Mouse (Mus musculus): ENCODE data around the gene Zbtb43. TPM values are rescaled to one million over a fixed set of nuclear protein-coding genes. Genes with fewer than 3 reads are reported as not detected.
A peak's percentile ranks its signal among the peaks of the same experiment; 100 is the strongest.

Zbtb43 gene
- 10 to 100 TPM; 11.8 to 13.1 TPM for total RNA-seq (2021)
- long read RNA-seq, experiment 1, full-length matches to known transcripts: 4 of 12 reads
- long read RNA-seq, experiment 1, partial matches to known transcripts: 0 of 12 reads
- long read RNA-seq, experiment 1, other reads (novel, unspliced or antisense): 8 of 12 reads
- long read RNA-seq, experiment 2, full-length matches to known transcripts: 4 of 12 reads
- long read RNA-seq, experiment 2, partial matches to known transcripts: 1 of 12 reads
- long read RNA-seq, experiment 2, other reads (novel, unspliced or antisense): 7 of 12 reads

GRCm38 (mm10) chr2:33468466-33469097 lies at the start of gene Zbtb43:
Gene Zbtb43, minus strand, starts transcription at chr2:33468559.
- peak; percentile 94 for DNase-seq

- no peak for DNase-seq
These were observed 47.5 kb upstream of the Zbtb43 start for GRCm38 (mm10) chr2:33515856-33516255.

GRCm38 (mm10) chr2:33515431-33515830 lies 47.1 kb upstream of the Zbtb43 start:
- no peak for DNase-seq

GRCm38 (mm10) chr2:33510791-33511190 lies 42.4 kb upstream of the Zbtb43 start:
- DNase-seq: no peak

GRCm38 (mm10) chr2:33502602-33503001 lies 34.2 kb upstream of the Zbtb43 start:
- DNase-seq: no peak

GRCm38 (mm10) chr2:33498280-33498679 lies 29.9 kb upstream of the Zbtb43 start:
- DNase-seq: no peak

- no peak for DNase-seq
These were observed 27.3 kb upstream of the Zbtb43 start for GRCm38 (mm10) chr2:33495654-33496053.

- DNase-seq: no peak
These were observed 23.7 kb upstream of the Zbtb43 start for GRCm38 (mm10) chr2:33492041-33492440.

- no peak for DNase-seq
These were observed 21.2 kb upstream of the Zbtb43 start for GRCm38 (mm10) chr2:33489565-33489964.

GRCm38 (mm10) chr2:33487332-33487731 lies 19.0 kb upstream of the Zbtb43 start:
- no peak for DNase-seq

GRCm38 (mm10) chr2:33486866-33487265 lies 18.5 kb upstream of the Zbtb43 start:
- DNase-seq: peak; percentile 30

- DNase-seq: no peak
These were observed 9.8 kb upstream of the Zbtb43 start for GRCm38 (mm10) chr2:33477961-33478755.

- no peak for DNase-seq
These were observed 7.6 kb upstream of the Zbtb43 start for GRCm38 (mm10) chr2:33475961-33476360.

GRCm38 (mm10) chr2:33467546-33468465 lies 553 bp downstream of the Zbtb43 start:
- DNase-seq: peak; percentile 20

GRCm38 (mm10) chr2:33465966-33466365 lies 2.4 kb downstream of the Zbtb43 start:
- DNase-seq: peak; percentile 30

GRCm38 (mm10) chr2:33465215-33465614 lies 3.1 kb downstream of the Zbtb43 start:
- no peak for DNase-seq

- no peak for DNase-seq
These were observed 6.3 kb downstream of the Zbtb43 start for GRCm38 (mm10) chr2:33462066-33462465.

- DNase-seq: no peak
These were observed 7.3 kb downstream of the Zbtb43 start for GRCm38 (mm10) chr2:33461066-33461465.

GRCm38 (mm10) chr2:33459660-33460059 lies 8.7 kb downstream of the Zbtb43 start:
- no peak for DNase-seq

- no peak for DNase-seq
These were observed 11.7 kb downstream of the Zbtb43 start for GRCm38 (mm10) chr2:33456696-33457095.

- peak; percentile 19 for DNase-seq
These were observed 12.1 kb downstream of the Zbtb43 start for GRCm38 (mm10) chr2:33456242-33456641.

GRCm38 (mm10) chr2:33455350-33455749 lies 13.0 kb downstream of the Zbtb43 start:
- no peak for DNase-seq

Data from gastrocnemius, postnatal 25 days (tissue).